Mouse (Mus musculus): ENCODE results near the gene Olfr1366.
"Not testable (repeated sequence)": the region's sequence is repeated elsewhere in the genome, so short reads cannot be mapped to it uniquely, and the experiment has no call there.

The Olfr1366 gene

DNA sequence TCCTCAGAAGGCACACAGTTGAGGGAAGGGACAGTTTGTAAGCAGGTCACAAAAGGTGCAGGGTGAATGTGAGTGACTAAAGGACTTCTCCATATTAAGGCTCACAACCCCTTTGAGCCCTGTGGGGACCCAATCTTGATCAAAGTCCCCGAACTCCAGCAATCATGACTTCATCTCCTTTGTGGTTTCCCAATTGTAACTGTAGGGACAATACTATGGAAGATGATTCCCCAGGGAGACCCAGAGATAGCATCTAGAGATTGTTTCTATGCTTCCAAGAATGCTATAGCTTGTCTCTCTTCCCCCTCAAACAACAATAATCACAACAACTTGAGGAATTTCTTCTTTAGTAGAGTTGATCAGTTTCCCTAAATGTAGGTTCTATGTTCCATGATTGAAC lies at the start of gene Olfr1366:
TSS of gene Olfr1366 (minus strand) at position 101 of the 400 bp plus-strand sequence.
- in situ Hi-C loops (cut with MseI, MboI), result no loop called here

DNA sequence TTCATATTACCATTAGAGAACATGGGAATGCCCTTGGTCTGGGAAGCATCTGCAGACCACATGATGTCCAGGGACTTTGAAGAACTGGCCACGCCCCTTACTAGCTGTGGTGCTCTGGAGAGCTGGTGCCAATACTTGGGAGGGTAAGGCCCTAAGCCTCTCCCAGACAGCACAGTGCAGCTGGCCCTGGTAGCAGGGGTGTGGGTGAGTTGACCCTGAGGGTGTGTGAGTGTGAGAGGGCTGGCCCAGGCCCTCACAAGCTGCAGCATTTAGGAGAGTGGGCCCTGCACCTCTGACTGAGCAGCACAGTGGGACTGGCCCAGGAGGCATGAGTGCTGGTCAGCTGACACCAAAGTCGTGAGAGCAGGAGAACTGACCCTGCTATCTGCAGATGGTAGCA lies 49.0 kb upstream of the Olfr1366 start:
- in situ Hi-C loops (cut with MseI, MboI), result no loop called here

DNA sequence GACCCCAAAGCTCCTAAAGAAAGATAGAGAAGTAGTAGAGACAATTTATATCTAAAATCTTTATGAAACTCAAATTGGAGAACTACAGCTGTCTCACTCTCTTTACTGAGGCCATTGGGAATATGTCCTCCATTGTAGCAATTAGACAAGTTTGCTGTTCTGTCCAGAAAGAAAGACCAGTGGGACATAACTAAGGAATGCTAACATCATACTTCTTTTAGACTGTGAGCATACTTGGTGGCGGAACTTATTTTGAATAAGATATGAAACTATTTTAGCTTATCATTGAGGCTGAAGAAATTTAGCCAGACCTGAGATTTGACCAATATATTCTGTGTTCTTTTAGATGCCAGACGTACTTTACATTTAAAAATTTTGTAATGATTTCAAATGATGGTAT lies 39.1 kb upstream of the Olfr1366 start, which contains the start of gene Olfr1364:
TSS of gene Olfr1364 (minus strand) at position 101 of the 400 bp plus-strand sequence.
- in situ Hi-C loops (cut with MseI, MboI), result no loop called here

GRCm38 (mm10) chr13:21559793-21560192 lies 17.2 kb upstream of the Olfr1366 start, which contains the start of gene Olfr1535:
Gene Olfr1535 (minus strand): TSS chr13:21559893.
- in situ Hi-C loops (cut with MseI, MboI), result no loop called here

DNA sequence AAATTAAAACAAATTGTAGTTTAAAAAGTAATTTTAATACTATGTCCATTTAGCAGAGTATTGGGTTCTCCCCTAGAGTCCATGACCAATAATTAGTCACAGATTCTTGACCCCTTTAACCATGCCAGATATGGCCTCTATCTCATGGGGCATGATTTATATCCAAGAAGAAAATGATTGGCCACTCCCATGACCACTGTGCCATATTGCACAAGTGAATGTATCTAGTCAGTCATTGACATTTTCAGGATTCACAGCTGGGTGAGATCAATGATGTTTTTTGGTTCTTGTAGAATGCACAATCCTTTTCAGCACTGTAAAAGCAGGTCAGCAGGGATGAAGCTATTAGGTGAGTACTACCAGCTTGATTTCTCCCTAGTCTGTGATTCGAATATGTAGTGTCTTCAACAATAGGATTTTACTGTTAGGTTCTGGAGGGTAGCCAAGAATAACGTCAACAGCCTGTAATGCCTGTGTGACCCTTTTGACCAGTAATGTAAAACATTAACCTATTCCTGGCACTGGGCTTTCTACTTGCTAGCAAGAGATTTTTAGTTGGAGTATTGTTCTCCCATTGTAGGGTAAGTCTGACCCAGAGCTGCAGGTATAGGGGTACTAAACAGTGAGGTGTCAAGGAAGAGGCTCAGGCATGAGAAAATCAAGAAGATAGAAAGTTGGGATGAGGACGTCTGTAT lies 8.0 kb upstream of the Olfr1366 start:
- in situ Hi-C loops (cut with MseI, MboI), result no loop called here

GRCm38 (mm10) chr13:21549487-21549886 lies 6.9 kb upstream of the Olfr1366 start:
- in situ Hi-C loops (cut with MseI, MboI), result no loop called here

GRCm38 (mm10) chr13:21530781-21531201 lies 11.8 kb downstream of the Olfr1366 start, which contains the start of gene Zkscan8:
Gene Zkscan8 (minus strand): TSS chr13:21531120.
- in situ Hi-C loops (cut with MseI, MboI), result no loop called here

GRCm38 (mm10) chr13:21530136-21530535 lies 12.5 kb downstream of the Olfr1366 start:
- in situ Hi-C loops (cut with MseI, MboI), result no loop called here

- in situ Hi-C loops (cut with MseI, MboI), result no loop called here
Observed at GRCm38 (mm10) chr13:21506221-21506649, 36.4 kb downstream of the Olfr1366 start.

DNA sequence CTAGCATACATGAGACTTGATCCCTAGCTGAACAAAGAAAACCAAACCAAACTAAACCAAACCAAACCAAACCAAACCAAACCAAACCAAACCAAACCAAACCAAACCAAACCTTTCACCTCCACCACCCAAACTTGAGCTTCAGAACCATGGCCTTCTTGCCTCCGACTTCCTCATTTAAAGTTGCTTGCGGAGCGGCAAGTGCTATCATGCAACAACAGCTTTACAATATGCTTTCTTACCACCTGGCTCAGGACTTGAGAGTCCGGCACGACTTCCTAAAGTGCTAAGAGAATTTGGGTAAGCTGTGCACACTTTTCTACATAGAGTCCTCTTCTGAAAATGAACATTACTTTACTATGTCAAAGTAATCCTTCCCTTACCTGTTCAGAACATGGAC lies 40.3 kb downstream of the Olfr1366 start:
- in situ Hi-C loops (cut with MseI, MboI), result no loop called here

DNA sequence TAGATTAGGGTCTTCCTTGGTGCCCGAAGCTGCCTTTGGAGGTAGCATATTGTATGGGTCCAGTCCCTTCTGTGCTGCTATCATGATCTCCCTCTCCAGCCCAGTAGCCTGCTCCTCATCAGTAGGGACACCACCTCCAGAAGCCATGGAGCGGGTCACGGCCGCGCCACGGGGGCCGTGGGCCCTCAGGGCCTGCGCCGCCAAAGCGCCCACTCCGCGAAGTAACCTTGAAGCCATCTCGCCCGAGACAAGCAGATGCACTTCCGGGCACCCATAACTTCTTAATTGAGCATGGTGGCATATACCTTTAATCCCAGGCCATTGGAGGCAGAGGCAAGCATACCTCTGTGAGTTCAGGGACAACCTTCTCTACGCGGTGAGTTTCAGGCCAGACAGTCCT lies 41.4 kb downstream of the Olfr1366 start, which contains the start of gene Gm11273:
TSS of gene Gm11273 (minus strand) at position 237 of the 400 bp plus-strand sequence.
- in situ Hi-C loops (cut with MseI, MboI), result not testable (repeated sequence)

DNA sequence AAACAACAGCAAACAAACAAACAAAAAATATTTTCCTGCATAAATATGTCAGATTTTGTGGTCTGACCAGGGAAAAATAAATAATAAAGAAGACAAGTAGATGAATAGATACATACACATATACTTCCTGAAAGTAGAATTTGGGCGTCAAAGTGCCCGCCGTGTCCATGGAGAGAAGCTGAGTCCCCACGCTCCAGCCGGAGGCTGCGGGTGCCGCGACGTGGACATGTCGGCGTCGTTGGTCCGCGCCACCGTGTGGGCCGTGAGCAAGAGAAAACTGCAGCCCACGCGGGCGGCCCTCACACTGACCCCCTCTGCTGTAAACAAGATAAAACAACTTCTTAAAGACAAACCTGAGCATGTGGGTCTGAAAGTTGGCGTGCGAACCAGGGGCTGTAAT lies 47.5 kb downstream of the Olfr1366 start, which contains the start of gene AK157302:
TSS of gene AK157302 (plus strand) at position 144 of the 400 bp plus-strand sequence.
- in situ Hi-C loops (cut with MseI, MboI), result no loop called here

GRCm38 (mm10) chr13:21492847-21493246 lies 49.8 kb downstream of the Olfr1366 start:
- in situ Hi-C loops (cut with MseI, MboI), result no loop called here

- in situ Hi-C loops (cut with MseI, MboI), result no loop called here
Observed at GRCm38 (mm10) chr13:21486881-21487280, 55.7 kb downstream of the Olfr1366 start.
